Mouse (Mus musculus) bone marrow macrophage, adult 2 months (primary cell): ENCODE measurements around the gene Gm6899. TPM values are rescaled to one million over a fixed set of nuclear protein-coding genes. Genes with fewer than 3 reads are reported as not detected.

Experiments used
- H3K27ac ChIP-seq: 2 replicates; pipeline ENCODE4 v1.5.1; 2012; ENCODE audit warnings: low read depth, low read length; ENCODE audit not compliant: insufficient read depth
- H3K4me1 ChIP-seq: 2 replicates; pipeline ENCODE4 v1.6.1; 2012; ENCODE audit warnings: low read length; ENCODE audit not compliant: control insufficient read depth, insufficient read depth
- H3K4me3 ChIP-seq: 2 replicates; pipeline ENCODE4 v1.5.1; 2012; ENCODE audit warnings: mild to moderate bottlenecking, low read length, moderate library complexity; ENCODE audit not compliant: insufficient read depth
- CTCF ChIP-seq: IDR thresholded peaks from 2 replicates; pipeline ENCODE4 v1.5.1; 2012; ENCODE audit warnings: low read depth, mild to moderate bottlenecking, low read length, moderate library complexity
- POLR2A ChIP-seq: IDR thresholded peaks from 2 replicates; pipeline ENCODE4 v1.6.1; 2012; ENCODE audit warnings: mild to moderate bottlenecking, low read depth, low read length, borderline replicate concordance
- polyA plus RNA-seq: library from polyadenylated mRNA; stranded (reverse); fragments of >200 nt; gene quantifications from 2 replicates; pipeline ENCODE4 v1.2.4, GENCODE M21; 2012; ENCODE audit not compliant: missing spikeins, insufficient read depth, insufficient read length

Gene Gm6899
- polyA plus RNA-seq, 1 experiment: not detected

GRCm38 (mm10) chr11:26597761-26598160 is 4.7 kb downstream of the Gm6899 start:
- peaks cover 24% of the 10 kb centered on the region for H3K4me1 ChIP-seq

GRCm38 (mm10) chr11:26598876-26599275 is 5.8 kb downstream of the Gm6899 start:
- Histone ChIP-seq H3K4me3 (no peak overlapping the region), H3K27ac (no peak overlapping the region), H3K4me1 (peaks cover 27% of the 10 kb centered on the region)
- no peak for TF ChIP-seq CTCF
- TF ChIP-seq POLR2A: no peak

More at GRCm38 (mm10) chr11:26597761-26598160, 4.7 kb downstream of the Gm6899 start:
- TF ChIP-seq POLR2A (no peak), CTCF (no peak)
- no peak overlapping the region for H3K4me3 ChIP-seq
- no peak overlapping the region for H3K27ac ChIP-seq

GRCm38 (mm10) chr11:26600692-26601091 is 7.7 kb downstream of the Gm6899 start:
- peaks cover 22% of the 10 kb centered on the region for H3K4me1 ChIP-seq
- no peak for TF ChIP-seq POLR2A
- no peak for TF ChIP-seq CTCF

GRCm38 (mm10) chr11:26601571-26602175 is 8.6 kb downstream of the Gm6899 start:
- TF ChIP-seq POLR2A (no peak), CTCF (no peak)
- H3K4me1 ChIP-seq: peaks cover 24% of the 10 kb centered on the region
- no peak overlapping the region for H3K4me3 ChIP-seq
- peak overlapping the region; percentile 81 for H3K27ac ChIP-seq

More at GRCm38 (mm10) chr11:26600692-26601091, 7.7 kb downstream of the Gm6899 start:
- H3K27ac ChIP-seq: peak overlapping the region; percentile 41
- no peak overlapping the region for H3K4me3 ChIP-seq

GRCm38 (mm10) chr11:26604061-26604655 is 11.1 kb downstream of the Gm6899 start:
- H3K4me3 ChIP-seq: no peak overlapping the region
- H3K4me1 ChIP-seq: peaks cover 35% of the 10 kb centered on the region
- H3K27ac ChIP-seq: no peak overlapping the region
- TF ChIP-seq POLR2A (no peak), CTCF (no peak)

GRCm38 (mm10) chr11:26608795-26609194 is 15.8 kb downstream of the Gm6899 start:
- no peak for TF ChIP-seq CTCF
- TF ChIP-seq POLR2A: no peak

GRCm38 (mm10) chr11:26618475-26619223 is 25.6 kb downstream of the Gm6899 start:
- Histone ChIP-seq H3K27ac (no peak overlapping the region), H3K4me3 (no peak overlapping the region), H3K4me1 (no peaks in the 10 kb centered on the region)
- no peak for TF ChIP-seq POLR2A
- TF ChIP-seq CTCF: no peak

More at GRCm38 (mm10) chr11:26608795-26609194, 15.8 kb downstream of the Gm6899 start:
- H3K4me1 ChIP-seq: peaks cover 15% of the 10 kb centered on the region
- H3K27ac ChIP-seq: no peak overlapping the region
- no peak overlapping the region for H3K4me3 ChIP-seq

- TF ChIP-seq CTCF (no peak), POLR2A (no peak)
- no peak overlapping the region for H3K4me3 ChIP-seq
- no peaks in the 10 kb centered on the region for H3K4me1 ChIP-seq
- H3K27ac ChIP-seq: no peak overlapping the region
Observed at GRCm38 (mm10) chr11:26622727-26623126, 29.7 kb downstream of the Gm6899 start.

GRCm38 (mm10) chr11:26636239-26636638 is 43.2 kb downstream of the Gm6899 start:
- Histone ChIP-seq H3K27ac (no peak overlapping the region), H3K4me3 (no peak overlapping the region), H3K4me1 (peaks cover 16% of the 10 kb centered on the region)
- TF ChIP-seq POLR2A (no peak), CTCF (no peak)
